Mouse (Mus musculus) cerebellum, adult 2 months (tissue): ENCODE results near the gene Azin2.

ENCODE experiments used
- CTCF ChIP-seq: fragments of 200-500 bp; IDR thresholded peaks from 2 replicates; pipeline ENCODE4 v1.5.1; 2011; ENCODE audit warnings: low read depth, mild to moderate bottlenecking, control low read depth, low read length, moderate library complexity, borderline replicate concordance; ENCODE audit not compliant: insufficient read depth
- POLR2A ChIP-seq: fragments of 200-500 bp; IDR thresholded peaks from 2 replicates; pipeline ENCODE4 v1.6.1; 2011; ENCODE audit warnings: low read length, control low read depth, borderline replicate concordance; ENCODE audit not compliant: insufficient read depth

DNA sequence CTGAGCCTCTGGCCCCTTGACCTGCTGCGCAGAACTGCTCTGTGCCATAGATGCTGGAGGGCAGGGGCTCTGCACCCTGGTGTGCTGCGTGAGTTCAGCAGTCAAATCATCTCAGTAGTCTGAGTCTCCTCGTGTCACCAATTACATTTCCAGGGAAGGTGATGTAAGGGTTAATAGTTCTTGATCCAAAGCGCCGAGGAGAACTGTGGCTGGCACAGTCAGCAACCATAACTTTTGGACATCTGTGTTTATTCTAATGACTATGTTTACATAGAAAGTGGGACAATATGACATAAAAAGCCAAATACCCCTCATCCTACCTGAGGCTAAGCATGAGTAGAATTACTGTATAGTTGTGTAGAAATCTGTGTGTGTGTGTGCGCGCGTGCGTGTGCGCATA is 75.2 kb downstream of the Azin2 start:
- TF ChIP-seq CTCF (no peak), POLR2A (no peak)
